8 mouse cellular contexts compared by ENCODE assay signal in the genomic region with DNA sequence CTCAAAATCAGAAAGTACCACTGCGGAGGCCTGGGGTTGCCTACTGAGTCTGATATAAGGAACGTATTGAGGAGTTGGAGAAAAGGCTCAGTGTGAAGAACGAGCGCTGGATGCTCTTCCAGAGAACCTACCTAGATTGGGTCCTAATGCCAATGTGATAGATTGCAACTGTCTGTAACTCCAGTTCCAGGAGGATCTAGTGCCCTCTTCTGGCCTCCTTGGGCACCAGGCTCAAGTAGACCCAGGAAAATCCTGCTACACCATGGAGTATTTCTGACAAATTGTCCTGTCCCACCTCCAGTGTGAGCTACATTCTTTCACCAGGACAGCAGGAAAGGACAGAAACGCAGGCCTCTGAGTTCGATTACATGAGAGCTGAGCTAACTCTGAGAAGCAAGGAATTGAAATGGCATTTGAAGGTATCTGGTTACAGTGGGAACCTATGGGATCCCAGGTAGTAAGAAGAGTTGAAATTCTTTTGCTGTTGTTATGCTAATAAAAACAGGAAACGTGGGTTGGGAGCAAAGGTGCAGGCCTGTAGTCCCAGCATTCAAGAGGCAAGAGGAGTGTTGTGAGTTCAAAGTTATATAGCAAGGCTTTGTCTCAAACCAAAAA. TPM values are rescaled to one million over a fixed set of nuclear protein-coding genes. Genes with fewer than 3 reads are reported as not detected.
DNase-seq lines count a peak whose midpoint lies in the region; ATAC-seq and TF ChIP-seq lines count a peak whose summit lies in the region.
"Had no signal": no experiment of that assay in that cellular context is flagged by ENCODE, and none has a peak within 500 bp of the region (broad histone marks: within the 10 kb centered on the region; RNA-seq: fewer than 3 reads in every experiment).

No protein-coding gene starts in this region.

- H3K27ac ChIP-seq in kidney, adult 2 months (ENCODE audit: insufficient read depth, low read depth, low read length), result no peak overlapping the region
- no peak overlapping the region for H3K27ac ChIP-seq in kidney, embryonic 15.5 days
- H3K27ac ChIP-seq in ES-Bruce4 (ENCODE audit: insufficient read depth, low read length), result peak overlapping the region; percentile 93
- H3K27ac ChIP-seq: embryonic facial prominence, embryonic 15.5 days had no signal

- H3K36me3 ChIP-seq in kidney, adult 2 months (ENCODE audit: control insufficient read depth, insufficient read depth, low read length), result no peaks in the 10 kb centered on the region
- H3K36me3 ChIP-seq in kidney, embryonic 15.5 days, result no peaks in the 10 kb centered on the region
- H3K36me3 ChIP-seq in ES-Bruce4 (ENCODE audit: control insufficient read depth, insufficient read depth, low read length, poor library complexity, severe bottlenecking), result no peaks in the 10 kb centered on the region
- H3K36me3 ChIP-seq: embryonic facial prominence, embryonic 15.5 days had no signal

- WGBS in kidney, adult 2 months, result 39% methylated on average over 7 of the region's 7 CpGs
- WGBS in kidney, embryonic 15.5 days, result 37% methylated on average over 7 of the region's 7 CpGs

- H3K4me3 ChIP-seq in kidney, adult 2 months (ENCODE audit: insufficient read depth, low read depth, low read length), result no peak overlapping the region
- no peak overlapping the region for H3K4me3 ChIP-seq in kidney, embryonic 15.5 days (replicated peaks)
- peak overlapping the region; percentile 38 for H3K4me3 ChIP-seq in ES-Bruce4 (ENCODE audit: low read depth, low read length)
- H3K4me3 ChIP-seq: embryonic facial prominence, embryonic 15.5 days had no signal

- H3K4me2 ChIP-seq in kidney, embryonic 15.5 days, result no peak overlapping the region
- H3K4me2 ChIP-seq: embryonic facial prominence, embryonic 15.5 days had no signal

- peak; percentile 72 for TF ChIP-seq CTCF in kidney, adult 2 months (conservative IDR thresholded peaks at IDR 0.05; ENCODE audit: insufficient read depth, insufficient read length, low read depth, low read length)
- TF ChIP-seq CTCF in ES-Bruce4 (IDR thresholded peaks at IDR 0.05; ENCODE audit: low read depth, low read length), result peak; percentile 53

- TF ChIP-seq POLR2A in kidney, adult 2 months (IDR thresholded peaks at IDR 0.05; ENCODE audit: low read depth, low read length), result no peak
- TF ChIP-seq POLR2A in ES-Bruce4 (IDR thresholded peaks at IDR 0.05; ENCODE audit: insufficient read depth, low read length), result no peak

- no peaks in the 10 kb centered on the region for H3K4me1 ChIP-seq in kidney, adult 2 months (ENCODE audit: control insufficient read depth, insufficient read depth, low read length)
- H3K4me1 ChIP-seq in kidney, embryonic 15.5 days, result no peaks in the 10 kb centered on the region
- H3K4me1 ChIP-seq in ES-Bruce4 (ENCODE audit: control insufficient read depth, insufficient read depth, low read length), result peaks cover 8% of the 10 kb centered on the region
- H3K4me1 ChIP-seq: embryonic facial prominence, embryonic 15.5 days had no signal

- H3K9ac ChIP-seq in kidney, embryonic 15.5 days, result no peak overlapping the region
- peak overlapping the region; percentile 30 for H3K9ac ChIP-seq in ES-Bruce4 (ENCODE audit: low read depth, poor library complexity, severe bottlenecking)
- H3K9ac ChIP-seq: embryonic facial prominence, embryonic 15.5 days had no signal

- TF ChIP-seq EP300 in ES-Bruce4 (IDR thresholded peaks at IDR 0.05; ENCODE audit: insufficient read depth, low read depth, low read length), result no peak

- H3K27me3 ChIP-seq in kidney, adult 2 months (replicated peaks; ENCODE audit: control insufficient read depth, insufficient read depth, low read length), result no peaks in the 10 kb centered on the region
- no peaks in the 10 kb centered on the region for H3K27me3 ChIP-seq in kidney, embryonic 15.5 days
- no peaks in the 10 kb centered on the region for H3K27me3 ChIP-seq in ES-Bruce4 (ENCODE audit: control insufficient read depth, insufficient read depth, low read length, poor library complexity, severe bottlenecking)
- H3K27me3 ChIP-seq: embryonic facial prominence, embryonic 15.5 days had no signal

- peak; percentile 47 for DNase-seq in kidney, adult 2 months
- DNase-seq in NIH3T3 (ENCODE audit: low read depth), result peak; percentile 63
- DNase-seq in layer of hippocampus, adult 9-10 months (ENCODE audit: low spot score), result peak; percentile 22
- DNase-seq in spleen, adult 12 weeks (ENCODE audit: low spot score), result no peak

- no peaks in the 10 kb centered on the region for H3K9me3 ChIP-seq in kidney, embryonic 15.5 days (replicated peaks)
- H3K9me3 ChIP-seq in ES-Bruce4 (replicated peaks; ENCODE audit: control insufficient read depth, insufficient read depth, low read length, poor library complexity, severe bottlenecking), result no peaks in the 10 kb centered on the region
- H3K9me3 ChIP-seq: embryonic facial prominence, embryonic 15.5 days had no signal

- no peak for ATAC-seq in kidney, embryonic 15.5 days (replicated peaks; ENCODE audit: low FRiP score)
- ATAC-seq in megakaryocyte-erythroid progenitor cell, adult 5-6 weeks (replicated peaks; ENCODE audit: low FRiP score, low TSS enrichment, poor library complexity, severe bottlenecking), result no peak

RNA-seq across cellular contexts. Expression of a gene that starts 10.4 kb away (rescaled TPM):
- 0.22 and 0.23 TPM in 2 replicates for polyA plus RNA-seq in kidney, adult 2 months (2012; rRNA removed)
- polyA plus RNA-seq in kidney, embryonic 15.5 days (2015; fragmentation: Nextera tagmentation; extraction: Ambion mirVana), result 2.5 and 2.9 TPM in 2 replicates
- 0.72 and 3.6 TPM in 2 replicates for polyA plus RNA-seq in ES-Bruce4 (2011; ENCODE audit: insufficient read depth, insufficient read length, low read depth, missing spikeins)
- total RNA-seq in megakaryocyte-erythroid progenitor cell, adult 5-6 weeks (2014; fragmentation: Nextera tagmentation), result not detected in 2 replicates
- total RNA-seq in megakaryocyte-erythroid progenitor cell, adult 5-6 weeks (2017), result not detected in 2 replicates

RNA-seq across cellular contexts. Expression of a gene that starts 20.2 kb away (rescaled TPM):
- polyA plus RNA-seq in kidney, adult 2 months (2012; rRNA removed), result 5.7 and 8.0 TPM in 2 replicates
- polyA plus RNA-seq in kidney, embryonic 15.5 days (2015; fragmentation: Nextera tagmentation; extraction: Ambion mirVana), result 12.9 and 15.6 TPM in 2 replicates
- 15.5 and 19.8 TPM in 2 replicates for polyA plus RNA-seq in ES-Bruce4 (2011; ENCODE audit: insufficient read depth, insufficient read length, low read depth, missing spikeins)
- total RNA-seq in megakaryocyte-erythroid progenitor cell, adult 5-6 weeks (2014; fragmentation: Nextera tagmentation), result 7.2 and 19.5 TPM in 2 replicates
- 9.8 TPM in 1 of 2 replicates, not detected in the other for total RNA-seq in megakaryocyte-erythroid progenitor cell, adult 5-6 weeks (2017)

RNA-seq across cellular contexts. Expression of a gene that starts 20.3 kb away (rescaled TPM):
- 132 and 157 TPM in 2 replicates for polyA plus RNA-seq in kidney, adult 2 months (2012; rRNA removed)
- 587 and 599 TPM in 2 replicates for polyA plus RNA-seq in kidney, embryonic 15.5 days (2015; fragmentation: Nextera tagmentation; extraction: Ambion mirVana)
- polyA plus RNA-seq in ES-Bruce4 (2011; ENCODE audit: insufficient read depth, insufficient read length, low read depth, missing spikeins), result 584 and 609 TPM in 2 replicates
- 703 and 802 TPM in 2 replicates for total RNA-seq in megakaryocyte-erythroid progenitor cell, adult 5-6 weeks (2014; fragmentation: Nextera tagmentation)
- 484 and 489 TPM in 2 replicates for total RNA-seq in megakaryocyte-erythroid progenitor cell, adult 5-6 weeks (2017)

RNA-seq across cellular contexts. Expression of a gene that starts 22.1 kb away (rescaled TPM):
- polyA plus RNA-seq in kidney, adult 2 months (2012; rRNA removed), result 94.4 and 106 TPM in 2 replicates
- polyA plus RNA-seq in kidney, embryonic 15.5 days (2015; fragmentation: Nextera tagmentation; extraction: Ambion mirVana), result 6.5 and 6.6 TPM in 2 replicates
- polyA plus RNA-seq in ES-Bruce4 (2011; ENCODE audit: insufficient read depth, insufficient read length, low read depth, missing spikeins), result 0.82 TPM in 1 of 2 replicates, not detected in the other
- not detected in 2 replicates for total RNA-seq in megakaryocyte-erythroid progenitor cell, adult 5-6 weeks (2014; fragmentation: Nextera tagmentation)
- not detected in 2 replicates for total RNA-seq in megakaryocyte-erythroid progenitor cell, adult 5-6 weeks (2017)

RNA-seq across cellular contexts. Expression of a gene that starts 48.2 kb away (rescaled TPM):
- 426 and 429 TPM in 2 replicates for polyA plus RNA-seq in kidney, adult 2 months (2012; rRNA removed)
- 226 and 234 TPM in 2 replicates for polyA plus RNA-seq in kidney, embryonic 15.5 days (2015; fragmentation: Nextera tagmentation; extraction: Ambion mirVana)
- polyA plus RNA-seq in ES-Bruce4 (2011; ENCODE audit: insufficient read depth, insufficient read length, low read depth, missing spikeins), result 89.0 and 93.3 TPM in 2 replicates
- total RNA-seq in megakaryocyte-erythroid progenitor cell, adult 5-6 weeks (2014; fragmentation: Nextera tagmentation), result 39.2 and 70.5 TPM in 2 replicates
- 7.0 and 19.7 TPM in 2 replicates for total RNA-seq in megakaryocyte-erythroid progenitor cell, adult 5-6 weeks (2017)
